Mouse (Mus musculus) heart, adult 11 months (tissue): Measurements from ENCODE around the gene Zfhx3.

Source experiments
- DNase-seq: peaks from one replicate; pipeline ENCODE4 v3.0.0; 2022

Gene Zfhx3

DNA sequence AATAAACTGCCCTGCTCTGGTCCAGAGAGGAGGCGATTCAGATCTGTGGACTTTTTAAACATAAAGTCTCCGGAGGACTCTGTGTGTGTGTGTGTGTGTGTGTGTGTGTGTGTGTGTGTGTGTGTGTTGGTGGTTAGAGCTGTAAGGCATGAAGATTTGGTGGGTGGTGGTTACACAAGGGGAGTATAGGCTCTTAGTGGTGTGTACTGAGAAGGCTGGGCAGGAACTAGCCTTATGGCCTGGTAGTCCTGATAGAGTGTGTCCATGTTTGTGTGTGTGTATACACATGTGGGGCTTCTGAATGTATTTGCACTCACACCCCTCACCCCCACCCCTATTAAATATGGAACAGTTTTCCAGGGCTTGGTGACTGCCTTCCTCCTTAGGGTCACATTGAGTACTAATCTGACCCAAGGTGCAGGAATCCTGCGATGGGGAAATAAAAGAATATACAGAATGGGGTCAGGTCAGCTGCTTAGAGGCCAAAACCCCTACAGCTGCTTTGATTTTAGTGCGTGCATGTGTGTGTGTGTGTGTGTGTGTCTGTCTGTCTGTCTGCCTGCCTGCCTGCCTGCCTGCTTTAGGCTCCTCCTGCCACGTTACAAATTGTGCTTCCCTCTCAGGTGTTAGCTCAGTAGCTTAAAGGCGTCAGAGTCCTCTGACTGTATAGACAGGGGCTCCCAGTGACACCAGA lies 764.6 kb downstream of the Zfhx3 start:
- DNase-seq, result peak; percentile 81

- peak; percentile 37 for DNase-seq
Observed at GRCm38 (mm10) chr8:108707576-108708281, 765.3 kb downstream of the Zfhx3 start.

DNA sequence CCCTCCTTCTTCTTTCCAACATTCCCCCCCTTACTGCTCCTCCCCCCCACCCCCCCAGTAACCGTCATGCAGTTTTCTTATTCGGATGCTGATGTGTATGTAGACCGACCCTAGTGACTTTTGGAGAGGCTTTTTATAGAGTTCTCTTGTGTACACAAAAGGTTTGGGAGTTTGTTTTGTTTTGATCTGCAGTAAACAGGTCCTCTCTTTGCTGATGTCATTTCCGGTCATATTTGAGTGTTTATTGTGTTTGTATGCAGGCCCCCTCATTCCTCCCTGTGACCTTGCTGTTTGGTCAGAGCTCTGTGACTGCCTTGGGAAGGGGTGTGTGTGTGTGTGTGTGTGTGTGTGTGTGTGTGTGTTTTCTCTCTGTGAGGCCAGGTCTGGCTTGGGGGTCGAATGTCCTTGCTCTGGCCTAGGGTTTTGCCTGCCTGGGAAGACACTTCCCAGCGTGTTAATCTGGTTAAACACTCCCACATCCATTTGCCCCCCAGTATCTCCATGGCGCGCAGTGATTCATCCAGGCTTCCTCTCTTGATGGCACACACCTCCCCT lies 766.5 kb downstream of the Zfhx3 start:
- peak; percentile 89 for DNase-seq

DNA sequence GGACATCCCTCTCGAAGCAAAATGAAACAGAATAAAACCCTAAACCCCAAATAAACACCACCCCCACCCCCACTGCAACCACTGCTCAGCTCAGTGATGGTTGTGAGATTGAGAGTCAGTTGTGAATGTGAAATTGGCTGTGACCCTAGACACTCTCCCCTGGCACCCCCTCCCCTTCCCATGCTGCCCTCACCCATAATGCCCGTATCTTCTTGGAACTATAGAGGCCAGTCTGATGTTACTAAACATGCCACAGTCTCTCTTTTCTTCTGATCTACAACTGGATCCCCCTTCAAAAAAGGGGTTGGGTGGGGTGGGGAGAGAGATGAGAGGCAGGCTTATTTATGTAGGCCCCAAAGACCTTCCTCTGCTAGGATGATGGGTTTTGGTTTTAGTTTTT lies 767.0 kb downstream of the Zfhx3 start:
- peak; percentile 87 for DNase-seq

DNA sequence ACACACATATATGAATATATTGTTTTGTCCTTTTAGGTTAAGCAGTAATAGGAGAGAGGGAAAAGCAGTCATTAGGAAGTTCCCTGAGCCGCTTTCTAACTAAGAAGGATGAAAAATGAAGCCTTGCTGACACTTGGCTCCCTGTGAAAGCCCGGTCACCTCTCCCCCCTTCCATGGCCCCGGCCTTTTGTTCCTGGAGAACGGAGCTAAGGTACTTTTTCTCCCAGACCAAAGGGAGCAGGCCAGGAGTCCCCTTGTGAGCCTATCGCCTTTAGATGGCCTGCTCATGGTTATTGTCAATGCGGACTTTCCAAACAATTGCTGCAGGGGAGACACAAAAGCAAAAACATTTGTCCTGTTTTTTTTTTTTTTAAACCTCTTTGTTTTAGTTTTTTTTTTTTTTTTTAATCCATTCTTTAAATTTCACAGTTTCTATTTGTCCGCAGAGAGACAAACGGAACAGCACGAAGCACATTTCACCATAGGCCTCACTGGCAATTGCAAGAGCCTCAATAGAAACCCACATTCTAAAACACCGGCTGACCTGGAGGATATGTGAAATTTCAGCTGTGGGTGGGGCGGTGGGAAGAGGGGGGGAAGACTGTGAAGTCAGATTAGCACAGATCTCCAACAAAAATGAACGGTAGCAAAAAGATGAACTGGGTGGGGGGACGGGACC lies 767.6 kb downstream of the Zfhx3 start:
- peak; percentile 84 for DNase-seq

GRCm38 (mm10) chr8:108710607-108711489 lies 768.4 kb downstream of the Zfhx3 start:
- peak; percentile 98 for DNase-seq

- peak; percentile 90 for DNase-seq
Observed at GRCm38 (mm10) chr8:108711490-108711793, 769.0 kb downstream of the Zfhx3 start.

DNA sequence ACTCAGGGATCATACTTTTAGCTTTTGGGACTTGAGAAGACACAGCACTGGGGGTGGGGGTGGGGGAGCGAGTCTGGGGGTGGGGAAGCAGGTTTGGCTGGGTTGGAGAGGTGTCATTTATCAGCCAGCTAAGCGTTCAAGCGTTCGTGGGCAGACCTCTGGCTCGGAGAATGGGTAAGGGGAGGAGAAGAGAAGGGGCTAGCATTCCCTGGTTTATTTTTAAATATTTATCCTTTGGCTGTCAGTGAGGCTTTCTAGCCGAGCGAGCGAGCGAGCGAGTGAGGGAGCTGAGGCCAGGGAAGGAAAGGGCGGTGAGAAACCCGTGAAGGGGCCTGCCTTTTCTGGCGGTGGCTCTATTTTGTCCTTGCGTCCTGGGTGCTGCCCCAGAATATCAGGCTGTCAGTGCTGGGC lies 769.6 kb downstream of the Zfhx3 start:
- DNase-seq, result peak; percentile 91

DNA sequence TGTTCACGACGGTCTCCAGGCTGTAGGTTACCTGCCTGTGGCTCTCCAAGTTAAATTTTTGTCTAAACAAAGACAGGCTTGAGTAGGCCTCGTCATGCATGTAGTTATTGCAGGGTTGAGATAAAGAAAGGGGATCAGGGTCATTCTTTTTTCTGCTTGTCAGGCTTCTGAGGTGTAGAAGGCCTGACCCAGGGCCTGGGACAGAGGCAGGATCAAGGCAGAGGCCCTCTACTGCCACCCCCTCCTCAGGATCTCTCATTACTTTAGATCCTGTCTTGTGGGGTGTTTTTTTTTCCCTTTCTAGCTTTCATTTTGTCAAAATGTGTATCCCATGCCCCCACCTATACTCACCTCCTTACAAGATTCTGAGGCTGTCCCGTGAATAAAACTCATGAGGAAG lies 770.2 kb downstream of the Zfhx3 start:
- peak; percentile 73 for DNase-seq

- DNase-seq, result peak; percentile 82
Observed at GRCm38 (mm10) chr8:108713346-108714142, 771.1 kb downstream of the Zfhx3 start.

- peak; percentile 97 for DNase-seq
Observed at GRCm38 (mm10) chr8:108714143-108714635, 771.7 kb downstream of the Zfhx3 start.

- DNase-seq, result peak; percentile 98
Observed at GRCm38 (mm10) chr8:108714636-108715415, 772.4 kb downstream of the Zfhx3 start.

GRCm38 (mm10) chr8:108715416-108715948 lies 773.0 kb downstream of the Zfhx3 start:
- no peak for DNase-seq

DNA sequence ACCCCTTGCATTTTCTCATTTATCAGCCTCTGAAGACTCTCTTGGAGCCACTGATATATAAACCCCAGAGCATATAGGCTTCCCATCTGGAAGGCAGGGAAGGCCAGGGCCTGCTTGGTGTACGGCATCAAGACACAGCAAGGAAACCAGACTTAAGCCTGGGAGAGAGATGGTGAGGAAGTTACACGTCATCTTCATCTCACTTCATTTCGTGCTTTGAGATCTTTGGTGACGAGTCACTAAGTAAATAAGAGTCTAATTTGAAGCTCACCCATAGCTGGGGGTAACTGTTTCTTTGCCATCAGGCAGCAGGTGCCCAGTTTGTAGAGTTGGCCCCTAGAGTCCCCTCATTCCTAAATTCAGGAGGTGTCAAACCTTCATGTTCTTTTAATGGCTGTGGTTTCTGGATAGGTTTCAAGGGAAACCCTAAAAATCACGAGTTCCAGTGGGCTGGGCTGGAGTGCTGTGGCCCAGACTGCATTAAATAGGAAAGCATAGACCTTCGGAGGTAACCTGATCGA lies 773.9 kb downstream of the Zfhx3 start:
- DNase-seq, result no peak

GRCm38 (mm10) chr8:108717545-108717944 lies 775.1 kb downstream of the Zfhx3 start:
- DNase-seq, result no peak

GRCm38 (mm10) chr8:108718031-108718430 lies 775.6 kb downstream of the Zfhx3 start:
- peak; percentile 94 for DNase-seq

GRCm38 (mm10) chr8:108720840-108721239 lies 778.4 kb downstream of the Zfhx3 start:
- DNase-seq, result peak; percentile 94

DNA sequence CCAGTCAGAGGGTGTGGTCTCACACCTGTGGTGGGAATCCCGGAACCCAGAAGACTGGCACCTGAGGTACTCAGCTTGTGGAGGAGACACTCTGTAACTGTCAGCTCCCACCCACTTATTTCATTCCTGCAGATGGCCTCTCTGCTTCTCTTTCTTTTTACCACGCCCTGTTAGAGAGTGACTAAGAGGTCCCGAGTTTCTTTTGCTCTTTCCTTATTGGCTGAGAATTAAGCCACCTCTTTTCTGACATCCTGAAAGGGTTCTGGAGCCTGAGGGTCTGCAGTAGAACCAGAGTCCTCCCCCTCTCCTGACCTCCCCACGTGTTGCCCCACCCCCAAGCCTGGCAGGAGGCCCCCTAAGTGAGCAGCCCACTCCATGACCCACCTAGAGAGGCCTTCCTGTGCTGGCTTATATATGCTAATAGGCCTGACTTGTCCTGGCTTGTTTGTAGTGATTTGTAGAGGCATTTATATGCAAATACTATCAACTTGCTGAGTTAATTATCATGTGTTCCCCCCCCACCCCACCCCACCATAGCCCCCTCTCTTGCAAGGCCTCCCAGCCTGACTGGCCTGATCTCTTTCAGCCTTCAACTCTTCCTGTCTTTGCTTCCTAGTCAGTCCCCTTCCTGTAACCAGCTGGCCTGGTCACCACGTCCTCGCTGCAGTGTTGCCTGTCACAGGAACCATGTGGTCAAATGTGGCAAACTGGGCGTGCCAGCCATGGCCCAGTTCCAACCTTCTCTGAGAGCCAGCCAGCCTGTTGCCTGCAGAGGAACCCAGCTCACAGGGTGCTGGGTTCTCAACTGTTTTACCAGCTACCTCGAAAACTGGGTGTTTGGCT lies 780.4 kb downstream of the Zfhx3 start:
- peak; percentile 99 for DNase-seq

GRCm38 (mm10) chr8:108723636-108724035 lies 781.2 kb downstream of the Zfhx3 start:
- DNase-seq, result peak; percentile 88
